Mouse (Mus musculus) urinary bladder, adult 2 months (tissue): ENCODE measurements around the gene Gm28053. TPM values are rescaled to one million over a fixed set of nuclear protein-coding genes. Genes with fewer than 3 reads are reported as not detected.

ENCODE experiments used
- DNase-seq: peaks from one replicate; pipeline ENCODE4 v3.0.0; 2022; ENCODE audit warnings: low spot score
- polyA plus RNA-seq: library from polyadenylated mRNA; depleted of rRNA; stranded (reverse); fragments of >200 nt; gene quantifications from 2 replicates; pipeline ENCODE4 v1.2.3, GENCODE M21; 2012

Gene Gm28053
- polyA plus RNA-seq, 1 experiment, result 1.3 TPM

GRCm38 (mm10) chr6:48741273-48741672, 22.9 kb downstream of the Gm28053 start:
- DNase-seq, result no peak

- DNase-seq, result no peak
Observed at GRCm38 (mm10) chr6:48741711-48742206, 23.4 kb downstream of the Gm28053 start.

- DNase-seq, result no peak
Observed at GRCm38 (mm10) chr6:48742422-48743351, 24.3 kb downstream of the Gm28053 start.

- DNase-seq, result no peak
Observed at GRCm38 (mm10) chr6:48745490-48745889, 27.1 kb downstream of the Gm28053 start.

- DNase-seq, result no peak
Observed at GRCm38 (mm10) chr6:48745959-48746889, 27.8 kb downstream of the Gm28053 start, which contains the start of gene Gimap5. Gene Gimap5 (plus strand): TSS chr6:48746197.

- no peak for DNase-seq
Observed at GRCm38 (mm10) chr6:48747091-48747966, 28.9 kb downstream of the Gm28053 start.

- no peak for DNase-seq
Observed at GRCm38 (mm10) chr6:48763567-48764270, 45.3 kb downstream of the Gm28053 start.

- DNase-seq, result no peak
Observed at GRCm38 (mm10) chr6:48764496-48764895, 46.1 kb downstream of the Gm28053 start.

GRCm38 (mm10) chr6:48768178-48768869, 49.9 kb downstream of the Gm28053 start:
- no peak for DNase-seq

GRCm38 (mm10) chr6:48768933-48769332, 50.5 kb downstream of the Gm28053 start:
- no peak for DNase-seq

- no peak for DNase-seq
Observed at GRCm38 (mm10) chr6:48770696-48771095, 52.3 kb downstream of the Gm28053 start, which contains the start of gene Gimap3. Gene Gimap3 (minus strand): TSS chr6:48770851.

- DNase-seq, result peak; percentile 57
Observed at GRCm38 (mm10) chr6:48772030-48772429, 53.6 kb downstream of the Gm28053 start.

GRCm38 (mm10) chr6:48784406-48784805, 66.0 kb downstream of the Gm28053 start:
- DNase-seq, result no peak

- no peak for DNase-seq
Observed at GRCm38 (mm10) chr6:48785189-48785588, 66.8 kb downstream of the Gm28053 start.

- DNase-seq, result no peak
Observed at GRCm38 (mm10) chr6:48785601-48786000, 67.2 kb downstream of the Gm28053 start.

GRCm38 (mm10) chr6:48787867-48788266, 69.5 kb downstream of the Gm28053 start:
- no peak for DNase-seq

GRCm38 (mm10) chr6:48801897-48802296, 83.5 kb downstream of the Gm28053 start:
- no peak for DNase-seq
